Mouse (Mus musculus) forebrain, embryonic 11.5 days (tissue): Measurements from ENCODE around the gene Asb16. TPM values are rescaled to one million over a fixed set of nuclear protein-coding genes. Genes with fewer than 3 reads are reported as not detected.
"Not testable (repeated sequence)": the region's sequence is repeated elsewhere in the genome, so short reads cannot be mapped to it uniquely, and the experiment has no call there.

ENCODE experiments used
- ATAC-seq: fragments of 200-750 bp; cut with Nextera tagmentation; replicated peaks from 2 replicates; pipeline ENCODE4 v1.8.0; 2017; ENCODE audit warnings: moderate TSS enrichment; ENCODE audit not compliant: low FRiP score
- DNase-seq: peaks from one replicate; pipeline ENCODE4 v3.0.0-alpha.2; 2017; ENCODE audit warnings: low spot score
- H3K27ac ChIP-seq: fragments of 300-500 bp; sonication (generic); 2 replicates; pipeline ENCODE4 v1.5.1; 2014; ENCODE audit warnings: low read depth, low read length
- H3K27me3 ChIP-seq: fragments of 300-500 bp; sonication (generic); 2 replicates; pipeline ENCODE4 v1.6.1; 2014; ENCODE audit warnings: mild to moderate bottlenecking, low read length, mixed read lengths; ENCODE audit not compliant: control insufficient read depth, insufficient read depth
- H3K36me3 ChIP-seq: fragments of 300-500 bp; sonication (generic); 2 replicates; pipeline ENCODE4 v1.6.1; 2014; ENCODE audit warnings: mild to moderate bottlenecking, low read length, moderate library complexity, mixed read lengths; ENCODE audit not compliant: control insufficient read depth, insufficient read depth
- H3K4me1 ChIP-seq: fragments of 300-500 bp; sonication (generic); replicated peaks from 2 replicates; pipeline ENCODE4 v1.6.1; 2014; ENCODE audit warnings: low read length, mixed read lengths; ENCODE audit not compliant: control insufficient read depth, insufficient read depth
- H3K4me2 ChIP-seq: fragments of 300-500 bp; sonication (generic); 2 replicates; pipeline ENCODE4 v1.6.1; 2014; ENCODE audit warnings: low read depth, mild to moderate bottlenecking, low read length, moderate library complexity, mixed read lengths; ENCODE audit not compliant: severe bottlenecking
- H3K4me3 ChIP-seq: fragments of 300-500 bp; sonication (generic); 2 replicates; pipeline ENCODE4 v1.5.1; 2014; ENCODE audit warnings: low read depth, low read length
- H3K9ac ChIP-seq: fragments of 300-500 bp; sonication (generic); 2 replicates; pipeline ENCODE4 v1.6.1; 2014; ENCODE audit warnings: low read length
- H3K9me3 ChIP-seq: fragments of 300-500 bp; sonication (generic); 2 replicates; pipeline ENCODE4 v1.6.1; 2016; ENCODE audit warnings: low read length, mixed read lengths; ENCODE audit not compliant: control insufficient read depth
- WGBS: fragments of 180-500 bp; shearing (Covaris S2); extraction: QIAGEN DNeasy Blood & Tissue Kit; methylation state at CpG from one replicate; pipeline ENCODE4 v1.1.7; 2014; 5-methylcytosine and 5-hydroxymethylcytosine counted together
- polyA plus RNA-seq: library from polyadenylated mRNA; unstranded; fragments of >200 nt; fragmentation: Nextera tagmentation; extraction: Ambion mirVana; gene quantifications from 2 replicates; pipeline ENCODE4 v1.2.1, GENCODE M21; 2014

Gene Asb16
- polyA plus RNA-seq, 1 experiment from 2014 or later, result not detected

GRCm38 (mm10) chr11:102266631-102267355, 1.8 kb upstream of the Asb16 start:
- 0 out of 2 replicates have a peak, but pooled peaks cover 2% of the 10 kb centered on the region for H3K4me1 ChIP-seq
- DNase-seq, result no peak
- H3K4me3 ChIP-seq, result no peak overlapping the region
- no peaks in the 10 kb centered on the region; the same call in 1 of the 2 replicates for H3K36me3 ChIP-seq
- ATAC-seq, result no peak
- H3K27me3 ChIP-seq, result no peaks in the 10 kb centered on the region
- 90% methylated on average over 8 of the region's 8 CpGs for WGBS
- no peak overlapping the region for H3K4me2 ChIP-seq
- H3K9ac ChIP-seq, result no peak overlapping the region
- no peaks in the 10 kb centered on the region for H3K9me3 ChIP-seq
- H3K27ac ChIP-seq, result no peak overlapping the region

- H3K27ac ChIP-seq, result no peak overlapping the region
Measured at GRCm38 (mm10) chr11:102267480-102267879, 1.1 kb upstream of the Asb16 start.

GRCm38 (mm10) chr11:102276411-102276915, 7.9 kb downstream of the Asb16 start:
- Histone ChIP-seq H3K9ac (peak overlapping the region; percentile 48), H3K4me3 (peak overlapping the region; percentile 23), H3K4me2 (peak overlapping the region; percentile 63), H3K36me3 (no peaks in the 10 kb centered on the region), H3K27ac (no peak overlapping the region), H3K9me3 (no peaks in the 10 kb centered on the region), H3K4me1 (peaks cover 5% of the 10 kb centered on the region; the same call in 1 of the 2 replicates), H3K27me3 (peaks cover 7% of the 10 kb centered on the region; the same call in 1 of the 2 replicates)
- DNase-seq, result peak; percentile 79
- peak; percentile 53; the same call in 1 of the 2 replicates for ATAC-seq
- 1% methylated on average over 33 of the region's 33 CpGs for WGBS

More at GRCm38 (mm10) chr11:102267480-102267879, 1.1 kb upstream of the Asb16 start:
- Histone ChIP-seq H3K36me3 (no peaks in the 10 kb centered on the region; the same call in 1 of the 2 replicates), H3K9me3 (no peaks in the 10 kb centered on the region), H3K27me3 (no peaks in the 10 kb centered on the region), H3K4me2 (no peak overlapping the region), H3K4me3 (no peak overlapping the region), H3K4me1 (0 out of 2 replicates have a peak, but pooled peaks cover 2% of the 10 kb centered on the region), H3K9ac (no peak overlapping the region)
- DNase-seq (peak; percentile 85), ATAC-seq (no peak)
- 6% methylated on average over 11 of the region's 11 CpGs for WGBS

GRCm38 (mm10) chr11:102277754-102278153, 9.2 kb downstream of the Asb16 start:
- DNase-seq (no peak), ATAC-seq (no peak)
- WGBS, result 55% methylated on average over 10 of the region's 12 CpGs
- peaks cover 5% of the 10 kb centered on the region; the same call in 1 of the 2 replicates for H3K4me1 ChIP-seq
- H3K27me3 ChIP-seq, result peaks cover 7% of the 10 kb centered on the region; the same call in 1 of the 2 replicates
- H3K27ac ChIP-seq, result no peak overlapping the region
- no peaks in the 10 kb centered on the region for H3K36me3 ChIP-seq
- H3K4me2 ChIP-seq, result no peak overlapping the region
- H3K9ac ChIP-seq, result no peak overlapping the region
- no peaks in the 10 kb centered on the region for H3K9me3 ChIP-seq
- H3K4me3 ChIP-seq, result no peak overlapping the region

- WGBS, result 87% methylated on average over 3 of the region's 3 CpGs
- H3K4me3 ChIP-seq, result no peak overlapping the region
- DNase-seq (no peak), ATAC-seq (no peak)
- H3K9ac ChIP-seq, result no peak overlapping the region
- H3K4me2 ChIP-seq, result no peak overlapping the region
- peaks cover 5% of the 10 kb centered on the region; the same call in 1 of the 2 replicates for H3K4me1 ChIP-seq
- no peaks in the 10 kb centered on the region for H3K36me3 ChIP-seq
- no peaks in the 10 kb centered on the region for H3K9me3 ChIP-seq
- no peak overlapping the region for H3K27ac ChIP-seq
- H3K27me3 ChIP-seq, result peaks cover 7% of the 10 kb centered on the region; the same call in 1 of the 2 replicates
Measured at GRCm38 (mm10) chr11:102279595-102279994, 11.1 kb downstream of the Asb16 start.

GRCm38 (mm10) chr11:102280267-102280666, 11.7 kb downstream of the Asb16 start:
- WGBS, result 71% methylated on average over 6 of the region's 6 CpGs

GRCm38 (mm10) chr11:102283922-102284321, 15.4 kb downstream of the Asb16 start:
- Histone ChIP-seq H3K27me3 (no peaks in the 10 kb centered on the region), H3K4me3 (no peak overlapping the region), H3K4me2 (no peak overlapping the region), H3K9me3 (no peaks in the 10 kb centered on the region), H3K27ac (no peak overlapping the region), H3K9ac (no peak overlapping the region), H3K36me3 (no peaks in the 10 kb centered on the region), H3K4me1 (0 out of 2 replicates have a peak, but pooled peaks cover 2% of the 10 kb centered on the region)
- no peak for DNase-seq
- WGBS, result 89% methylated on average over 6 of the region's 6 CpGs
- no peak for ATAC-seq

More at GRCm38 (mm10) chr11:102280267-102280666, 11.7 kb downstream of the Asb16 start:
- DNase-seq, H3K9ac ChIP-seq, H3K27me3 ChIP-seq, H3K4me2 ChIP-seq, H3K36me3 ChIP-seq, H3K9me3 ChIP-seq, H3K27ac ChIP-seq, ATAC-seq, H3K4me3 ChIP-seq, H3K4me1 ChIP-seq: not testable (repeated sequence)

- Histone ChIP-seq H3K27me3 (no peaks in the 10 kb centered on the region), H3K4me3 (peak within 1 kb of the TSS; percentile 69), H3K9me3 (no peaks in the 10 kb centered on the region), H3K27ac (peak within 1 kb of the TSS; percentile 18; the same call in 1 of the 2 replicates), H3K9ac (peak within 1 kb of the TSS; percentile 79), H3K36me3 (no peaks in the 10 kb centered on the region), H3K4me1 (0 out of 2 replicates have a peak, but pooled peaks cover 2% of the 10 kb centered on the region), H3K4me2 (peak within 1 kb of the TSS; percentile 70)
- ATAC-seq, result peak; percentile 88
- WGBS, result under 1% methylated on average over 31 of the region's 32 CpGs
- DNase-seq, result peak; percentile 97
Measured at GRCm38 (mm10) chr11:102284501-102285094, 16.1 kb downstream of the Asb16 start, which contains the start of gene Tmub2. Tmub2 (plus strand) TSS chr11:102284931.
